Mouse (Mus musculus) embryonic facial prominence, embryonic 11.5 days (tissue): ENCODE data around the gene Epdr1. TPM values are rescaled to one million over a fixed set of nuclear protein-coding genes. Genes with fewer than 3 reads are reported as not detected.

ENCODE experiments used
- ATAC-seq: fragments of 200-750 bp; cut with Nextera tagmentation; replicated peaks from 2 replicates; pipeline ENCODE4 v1.8.0; 2017; ENCODE audit warnings: low read depth; ENCODE audit not compliant: insufficient number of reproducible peaks, low FRiP score, low TSS enrichment
- DNase-seq: peaks from one replicate; pipeline ENCODE4 v3.0.0-alpha.2; 2015; ENCODE audit warnings: low spot score
- H3K27ac ChIP-seq: fragments of 300-500 bp; sonication (generic); replicated peaks from 2 replicates; pipeline ENCODE4 v1.5.1; 2014; ENCODE audit warnings: mild to moderate bottlenecking, low read depth, low read length, control low read depth
- H3K27me3 ChIP-seq: fragments of 300-500 bp; sonication (generic); 2 replicates; pipeline ENCODE4 v1.6.1; 2014; ENCODE audit warnings: mild to moderate bottlenecking, low read length, moderate library complexity, mixed read lengths; ENCODE audit not compliant: control insufficient read depth, insufficient read depth
- H3K36me3 ChIP-seq: fragments of 300-500 bp; sonication (generic); replicated peaks from 2 replicates; pipeline ENCODE4 v1.6.1; 2014; ENCODE audit warnings: low read depth, mild to moderate bottlenecking, low read length, moderate library complexity, mixed read lengths; ENCODE audit not compliant: control insufficient read depth, insufficient read depth
- H3K4me1 ChIP-seq: fragments of 300-500 bp; sonication (generic); 2 replicates; pipeline ENCODE4 v1.6.1; 2014; ENCODE audit warnings: low read length, mixed read lengths; ENCODE audit not compliant: control insufficient read depth, insufficient read depth
- H3K4me2 ChIP-seq: fragments of 300-500 bp; sonication (generic); 2 replicates; pipeline ENCODE4 v1.6.1; 2014; ENCODE audit warnings: low read depth, mild to moderate bottlenecking, control low read depth, low read length, moderate library complexity
- H3K4me3 ChIP-seq: fragments of 300-500 bp; sonication (generic); 2 replicates; pipeline ENCODE4 v1.5.1; 2014; ENCODE audit warnings: low read depth, low read length, control low read depth
- H3K9ac ChIP-seq: fragments of 300-500 bp; sonication (generic); replicated peaks from 2 replicates; pipeline ENCODE4 v1.6.1; 2014; ENCODE audit warnings: mild to moderate bottlenecking, control low read depth, low read length
- H3K9me3 ChIP-seq: fragments of 300-500 bp; sonication (generic); replicated peaks from 2 replicates; pipeline ENCODE4 v1.6.1; 2016; ENCODE audit warnings: mild to moderate bottlenecking, low read length, inconsistent platforms, mixed read lengths; ENCODE audit not compliant: control insufficient read depth
- WGBS: fragments of 180-500 bp; shearing (Covaris S2); extraction: QIAGEN DNeasy Blood & Tissue Kit; methylation state at CpG from one replicate; pipeline ENCODE4 v1.1.7; 2014; 5-methylcytosine and 5-hydroxymethylcytosine counted together
- polyA plus RNA-seq: library from polyadenylated mRNA; unstranded; fragments of >200 nt; fragmentation: Nextera tagmentation; extraction: Ambion mirVana; gene quantifications from 2 replicates; pipeline ENCODE4 v1.2.1, GENCODE M21; 2014

Epdr1 gene
- polyA plus RNA-seq, 1 experiment from 2014 or later, result 13.4 TPM

- Histone ChIP-seq H3K4me1 (no peaks in the 10 kb centered on the region), H3K9me3 (no peaks in the 10 kb centered on the region), H3K27me3 (no peaks in the 10 kb centered on the region), H3K9ac (no peak overlapping the region), H3K4me3 (no peak overlapping the region), H3K36me3 (no peaks in the 10 kb centered on the region), H3K27ac (no peak overlapping the region), H3K4me2 (no peak overlapping the region)
- DNase-seq (no peak), ATAC-seq (no peak)
- 86% methylated on average over 1 of the region's 1 CpGs for whole genome bisulfite sequencing
Observed at GRCm38 (mm10) chr13:19614311-19614710, 5.4 kb downstream of the Epdr1 start.

- WGBS, result 95% methylated on average over 1 of the region's 1 CpGs
- H3K27ac ChIP-seq, result no peak overlapping the region
- H3K36me3 ChIP-seq, result no peaks in the 10 kb centered on the region
- H3K4me1 ChIP-seq, result no peaks in the 10 kb centered on the region
- no peak for DNase-seq
- no peak overlapping the region for H3K4me3 ChIP-seq
- H3K9me3 ChIP-seq, result no peaks in the 10 kb centered on the region
- H3K4me2 ChIP-seq, result no peak overlapping the region
- H3K27me3 ChIP-seq, result no peaks in the 10 kb centered on the region
- no peak overlapping the region for H3K9ac ChIP-seq
- no peak for ATAC-seq
Observed at GRCm38 (mm10) chr13:19613426-19613825, 6.3 kb downstream of the Epdr1 start.

- H3K4me3 ChIP-seq, result no peak overlapping the region
- H3K9ac ChIP-seq, result no peak overlapping the region
- H3K27ac ChIP-seq, result no peak overlapping the region
- no peaks in the 10 kb centered on the region for H3K36me3 ChIP-seq
- no peaks in the 10 kb centered on the region for H3K9me3 ChIP-seq
- DNase-seq (no peak), ATAC-seq (no peak)
- H3K27me3 ChIP-seq, result no peaks in the 10 kb centered on the region
- no peak overlapping the region for H3K4me2 ChIP-seq
- no peaks in the 10 kb centered on the region for H3K4me1 ChIP-seq
- 88% methylated on average over 3 of the region's 3 CpGs for WGBS
Observed at GRCm38 (mm10) chr13:19612963-19613362, 6.8 kb downstream of the Epdr1 start.

GRCm38 (mm10) chr13:19612348-19612747 is 7.4 kb downstream of the Epdr1 start:
- H3K4me1 ChIP-seq, result no peaks in the 10 kb centered on the region
- DNase-seq, result no peak
- no peaks in the 10 kb centered on the region for H3K27me3 ChIP-seq
- WGBS, result 67% methylated on average over 1 of the region's 1 CpGs
- no peaks in the 10 kb centered on the region for H3K9me3 ChIP-seq
- no peak overlapping the region for H3K4me3 ChIP-seq
- H3K4me2 ChIP-seq, result no peak overlapping the region
- H3K9ac ChIP-seq, result no peak overlapping the region
- ATAC-seq, result no peak
- no peak overlapping the region for H3K27ac ChIP-seq
- no peaks in the 10 kb centered on the region for H3K36me3 ChIP-seq

GRCm38 (mm10) chr13:19608120-19608519 is 11.6 kb downstream of the Epdr1 start:
- no peak for ATAC-seq
- no peaks in the 10 kb centered on the region for H3K9me3 ChIP-seq
- no peak overlapping the region for H3K9ac ChIP-seq
- no peaks in the 10 kb centered on the region for H3K4me1 ChIP-seq
- H3K36me3 ChIP-seq, result no peaks in the 10 kb centered on the region
- no peak overlapping the region for H3K4me2 ChIP-seq
- no peak overlapping the region for H3K27ac ChIP-seq
- no peak for DNase-seq
- no peak overlapping the region for H3K4me3 ChIP-seq
- H3K27me3 ChIP-seq, result no peaks in the 10 kb centered on the region

GRCm38 (mm10) chr13:19604916-19605315 is 14.8 kb downstream of the Epdr1 start:
- H3K9ac ChIP-seq, result no peak overlapping the region
- H3K36me3 ChIP-seq, result no peaks in the 10 kb centered on the region
- H3K4me2 ChIP-seq, result no peak overlapping the region
- H3K9me3 ChIP-seq, result no peaks in the 10 kb centered on the region
- no peaks in the 10 kb centered on the region for H3K4me1 ChIP-seq
- no peak overlapping the region for H3K4me3 ChIP-seq
- DNase-seq (no peak), ATAC-seq (no peak)
- H3K27me3 ChIP-seq, result no peaks in the 10 kb centered on the region
- H3K27ac ChIP-seq, result no peak overlapping the region

GRCm38 (mm10) chr13:19603719-19604118 is 16.0 kb downstream of the Epdr1 start:
- Histone ChIP-seq H3K4me1 (no peaks in the 10 kb centered on the region), H3K4me2 (no peak overlapping the region), H3K9ac (no peak overlapping the region), H3K9me3 (no peaks in the 10 kb centered on the region), H3K27ac (no peak overlapping the region), H3K4me3 (no peak overlapping the region), H3K27me3 (no peaks in the 10 kb centered on the region), H3K36me3 (no peaks in the 10 kb centered on the region)
- WGBS, result 89% methylated on average over 1 of the region's 1 CpGs
- no peak for DNase-seq
- ATAC-seq, result no peak

- Histone ChIP-seq H3K27ac (no peak overlapping the region), H3K4me1 (no peaks in the 10 kb centered on the region), H3K9ac (no peak overlapping the region), H3K9me3 (no peaks in the 10 kb centered on the region), H3K36me3 (no peaks in the 10 kb centered on the region), H3K4me3 (no peak overlapping the region), H3K27me3 (no peaks in the 10 kb centered on the region), H3K4me2 (no peak overlapping the region)
- no peak for DNase-seq
- 63% methylated on average over 1 of the region's 1 CpGs for WGBS
- no peak for ATAC-seq
Observed at GRCm38 (mm10) chr13:19602531-19602930, 17.2 kb downstream of the Epdr1 start.

- no peak for DNase-seq
- ATAC-seq, result no peak
- no peak overlapping the region for H3K9ac ChIP-seq
Observed at GRCm38 (mm10) chr13:19599242-19599641, 20.5 kb downstream of the Epdr1 start.

More at GRCm38 (mm10) chr13:19599242-19599641, 20.5 kb downstream of the Epdr1 start:
- no peaks in the 10 kb centered on the region for H3K9me3 ChIP-seq
- no peak overlapping the region for H3K4me2 ChIP-seq
- H3K4me1 ChIP-seq, result no peaks in the 10 kb centered on the region
- H3K27ac ChIP-seq, result no peak overlapping the region
- no peak overlapping the region for H3K4me3 ChIP-seq
- 83% methylated on average over 6 of the region's 6 CpGs for WGBS
- no peaks in the 10 kb centered on the region for H3K27me3 ChIP-seq
- no peaks in the 10 kb centered on the region for H3K36me3 ChIP-seq
